Mouse (Mus musculus): ENCODE results near the gene Crebbp. TPM values are rescaled to one million over a fixed set of nuclear protein-coding genes. Genes with fewer than 3 reads are reported as not detected.
"Not testable (repeated sequence)": the region's sequence is repeated elsewhere in the genome, so short reads cannot be mapped to it uniquely, and the experiment has no call there.

Gene Crebbp
- polyA plus RNA-seq, 1 experiment from 2014 or later, result 28.8 TPM

- no peak for DNase-seq (ENCODE audit: low spot score)
These were observed 127.9 kb downstream of the Crebbp start for GRCm38 (mm10) chr16:4085851-4086387.

GRCm38 (mm10) chr16:4085051-4085450 is 128.7 kb downstream of the Crebbp start:
- no peak for DNase-seq (ENCODE audit: low spot score)
- 99% methylated on average over 7 of the region's 7 CpGs for whole genome bisulfite sequencing
- ATAC-seq (replicated peaks; ENCODE audit: low FRiP score, low read depth), result no peak; the same call in 1 of the 2 replicates
- Histone ChIP-seq H3K9me3 (replicated peaks; ENCODE audit: low read length) (no peaks in the 10 kb centered on the region), H3K4me2 (ENCODE audit: low read length) (no peak overlapping the region), H3K4me3 (replicated peaks; ENCODE audit: low read depth, low read length) (no peak overlapping the region), H3K4me1 (replicated peaks; ENCODE audit: insufficient read depth, low read length) (no peaks in the 10 kb centered on the region), H3K27me3 (ENCODE audit: insufficient read depth, low read length) (no peaks in the 10 kb centered on the region), H3K9ac (ENCODE audit: low read depth, low read length) (no peak overlapping the region), H3K36me3 (ENCODE audit: insufficient read depth, low read length) (peaks cover 53% of the 10 kb centered on the region), H3K27ac (no peak overlapping the region)
- no peak for TF ChIP-seq CTCF (IDR thresholded peaks at IDR 0.05; ENCODE audit: low read depth)

More at GRCm38 (mm10) chr16:4085851-4086387, 127.9 kb downstream of the Crebbp start:
- Histone ChIP-seq H3K9me3 (replicated peaks; ENCODE audit: low read length) (no peaks in the 10 kb centered on the region), H3K27ac (no peak overlapping the region), H3K4me2 (ENCODE audit: low read length) (no peak overlapping the region), H3K4me3 (replicated peaks; ENCODE audit: low read depth, low read length) (no peak overlapping the region), H3K36me3 (ENCODE audit: insufficient read depth, low read length) (peaks cover 62% of the 10 kb centered on the region), H3K27me3 (ENCODE audit: insufficient read depth, low read length) (no peaks in the 10 kb centered on the region), H3K4me1 (replicated peaks; ENCODE audit: insufficient read depth, low read length) (no peaks in the 10 kb centered on the region), H3K9ac (ENCODE audit: low read depth, low read length) (no peak overlapping the region)
- 94% methylated on average over 9 of the region's 9 CpGs for WGBS
- no peak for TF ChIP-seq CTCF (IDR thresholded peaks at IDR 0.05; ENCODE audit: low read depth)
- no peak for ATAC-seq (replicated peaks; ENCODE audit: low FRiP score, low read depth)

GRCm38 (mm10) chr16:4080419-4080818 is 133.4 kb downstream of the Crebbp start:
- ATAC-seq (replicated peaks; ENCODE audit: low FRiP score, low read depth), result not testable (repeated sequence)

GRCm38 (mm10) chr16:4079656-4080055 is 134.1 kb downstream of the Crebbp start:
- Histone ChIP-seq H3K9me3 (replicated peaks; ENCODE audit: low read length) (no peaks in the 10 kb centered on the region), H3K4me2 (ENCODE audit: low read length) (no peak overlapping the region), H3K36me3 (ENCODE audit: insufficient read depth, low read length) (peaks cover 14% of the 10 kb centered on the region), H3K27me3 (ENCODE audit: insufficient read depth, low read length) (no peaks in the 10 kb centered on the region), H3K27ac (no peak overlapping the region), H3K4me3 (replicated peaks; ENCODE audit: low read depth, low read length) (no peak overlapping the region), H3K4me1 (replicated peaks; ENCODE audit: insufficient read depth, low read length) (peaks cover 8% of the 10 kb centered on the region), H3K9ac (ENCODE audit: low read depth, low read length) (no peak overlapping the region)
- ATAC-seq (replicated peaks; ENCODE audit: low FRiP score, low read depth), result no peak
- WGBS, result 77% methylated on average over 1 of the region's 1 CpGs
- DNase-seq (ENCODE audit: low spot score), result no peak
- TF ChIP-seq CTCF (IDR thresholded peaks at IDR 0.05; ENCODE audit: low read depth), result no peak

More at GRCm38 (mm10) chr16:4080419-4080818, 133.4 kb downstream of the Crebbp start:
- H3K27ac ChIP-seq; H3K4me1 ChIP-seq (replicated peaks; ENCODE audit: insufficient read depth, low read length); DNase-seq (ENCODE audit: low spot score); H3K9me3 ChIP-seq (replicated peaks; ENCODE audit: low read length); H3K4me3 ChIP-seq (replicated peaks; ENCODE audit: low read depth, low read length); H3K9ac ChIP-seq (ENCODE audit: low read depth, low read length); H3K4me2 ChIP-seq (ENCODE audit: low read length); H3K27me3 ChIP-seq (ENCODE audit: insufficient read depth, low read length): not testable (repeated sequence)
- peaks cover 21% of the 10 kb centered on the region for H3K36me3 ChIP-seq (ENCODE audit: insufficient read depth, low read length)
- WGBS, result 59% methylated on average over 3 of the region's 3 CpGs

- not testable (repeated sequence) for H3K9ac ChIP-seq (ENCODE audit: low read depth, low read length); ATAC-seq (replicated peaks; ENCODE audit: low FRiP score, low read depth); H3K9me3 ChIP-seq (replicated peaks; ENCODE audit: low read length); H3K27me3 ChIP-seq (ENCODE audit: insufficient read depth, low read length); H3K4me1 ChIP-seq (replicated peaks; ENCODE audit: insufficient read depth, low read length); DNase-seq (ENCODE audit: low spot score); H3K36me3 ChIP-seq (ENCODE audit: insufficient read depth, low read length)
- WGBS, result 66% methylated on average over 9 of the region's 10 CpGs
- H3K27ac ChIP-seq, result peak overlapping the region; percentile 8; the same call in 1 of the 2 replicates
- peak overlapping the region; percentile 92; the same call in 1 of the 2 replicates for H3K4me3 ChIP-seq (replicated peaks; ENCODE audit: low read depth, low read length)
- peak overlapping the region; percentile 70 for H3K4me2 ChIP-seq (ENCODE audit: low read length)
These were observed 135.5 kb downstream of the Crebbp start for GRCm38 (mm10) chr16:4078302-4078701.

- peak within 1 kb of the TSS; percentile 70 for H3K4me2 ChIP-seq (ENCODE audit: low read length)
- peaks cover 5% of the 10 kb centered on the region; the same call in 1 of the 2 replicates for H3K36me3 ChIP-seq (ENCODE audit: insufficient read depth, low read length)
- TF ChIP-seq CTCF (IDR thresholded peaks at IDR 0.05; ENCODE audit: low read depth), result no peak
- DNase-seq (ENCODE audit: low spot score), result peak; percentile 93
- peak; percentile 96 for ATAC-seq (replicated peaks; ENCODE audit: low FRiP score, low read depth)
- peak within 1 kb of the TSS; percentile 90 for H3K27ac ChIP-seq
- H3K27me3 ChIP-seq (ENCODE audit: insufficient read depth, low read length), result no peaks in the 10 kb centered on the region
- peak within 1 kb of the TSS; percentile 92 for H3K4me3 ChIP-seq (replicated peaks; ENCODE audit: low read depth, low read length)
- H3K4me1 ChIP-seq (replicated peaks; ENCODE audit: insufficient read depth, low read length), result peaks cover 8% of the 10 kb centered on the region
- peak within 1 kb of the TSS; percentile 92 for H3K9ac ChIP-seq (ENCODE audit: low read depth, low read length)
- H3K9me3 ChIP-seq (replicated peaks; ENCODE audit: low read length), result no peaks in the 10 kb centered on the region
- WGBS, result under 1% methylated on average over 58 of the region's 58 CpGs
These were observed 136.3 kb downstream of the Crebbp start, which contains the start of gene Trap1 for GRCm38 (mm10) chr16:4077384-4078061. Gene Trap1 (minus strand): TSS chr16:4077827.
